Mouse (Mus musculus) MEL (cell line): ENCODE measurements around the gene Pik3c2b.

Source experiments
- CTCF ChIP-seq, 3 experiments: IDR thresholded peaks in 2 of 3; conservative IDR thresholded peaks in 1 of 3; 2 replicates each; pipeline ENCODE4 v1.5.1; 2011 to 2012; ENCODE audit warnings: low read length in 3 of 3, low read depth in 2 of 3, mild to moderate bottlenecking in 2 of 3, improper control_type of control experiment in 1 of 3, inconsistent platforms in 1 of 3, mixed read lengths in 1 of 3, moderate library complexity in 1 of 3; ENCODE audit not compliant: control insufficient read depth in 1 of 3, insufficient read depth in 1 of 3, poor library complexity in 1 of 3, severe bottlenecking in 1 of 3
- USF1 ChIP-seq: IDR thresholded peaks from 2 replicates; pipeline ENCODE4 v1.6.1; 2014; ENCODE audit warnings: low read depth, mild to moderate bottlenecking, inconsistent platforms, low read length, improper control_type of control experiment, moderate library complexity

DNA sequence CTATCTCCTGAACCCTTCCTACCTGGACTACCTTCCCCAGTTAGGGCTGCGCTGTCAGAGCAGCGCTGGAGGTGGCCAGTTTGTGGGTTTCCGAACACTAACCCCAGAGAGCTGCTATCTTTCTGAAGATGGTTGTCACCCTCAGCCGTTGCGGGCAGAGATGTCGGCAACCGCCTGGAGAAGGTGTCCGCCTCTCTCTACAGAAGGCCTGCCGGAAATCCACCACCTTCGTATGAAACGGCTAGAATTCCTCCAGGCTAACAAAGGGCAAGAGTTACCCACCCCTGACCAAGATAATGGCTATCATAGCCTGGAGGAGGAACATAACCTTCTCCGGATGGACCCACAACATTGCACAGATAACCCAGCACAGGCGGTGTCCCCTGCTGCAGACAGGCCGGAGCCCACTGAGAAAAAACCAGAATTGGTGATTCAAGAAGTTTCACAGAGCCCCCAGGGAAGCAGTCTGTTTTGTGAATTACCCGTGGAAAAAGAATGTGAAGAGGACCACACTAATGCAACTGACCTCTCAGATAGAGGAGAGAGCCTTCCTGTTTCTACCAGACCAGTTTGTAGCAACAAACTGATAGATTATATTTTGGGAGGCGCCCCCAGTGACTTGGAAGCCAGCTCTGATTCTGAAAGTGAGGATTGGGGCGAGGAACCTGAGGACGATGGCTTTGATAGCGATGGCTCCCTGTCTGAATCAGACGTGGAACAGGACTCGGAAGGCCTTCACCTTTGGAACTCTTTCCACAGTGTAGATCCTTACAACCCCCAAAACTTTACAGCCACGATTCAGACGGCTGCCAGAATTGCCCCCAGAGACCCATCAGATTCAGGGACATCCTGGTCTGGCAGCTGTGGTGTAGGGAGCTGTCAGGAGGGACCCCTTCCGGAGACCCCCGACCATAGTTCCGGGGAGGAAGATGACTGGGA lies 87.2 kb downstream of the Pik3c2b start:
- no peak for TF ChIP-seq USF1
- no peak for TF ChIP-seq CTCF (IDR thresholded peaks at IDR 0.05 in 2 of 3, conservative IDR thresholded peaks at IDR 0.05 in 1 of 3; ENCODE audit: control insufficient read depth in 1 of 3, insufficient read depth in 1 of 3, low read depth in 2 of 3, low read length in 3 of 3, poor library complexity in 1 of 3, severe bottlenecking in 1 of 3)
